Mouse (Mus musculus): Measurements from ENCODE around the gene Gpatch2. TPM values are rescaled to one million over a fixed set of nuclear protein-coding genes. Genes with fewer than 3 reads are reported as not detected.

The Gpatch2 gene
- polyA plus RNA-seq, 1 experiment from 2014 or later, result 25.7 TPM

GRCm38 (mm10) chr1:187270318-187271247, 55.3 kb downstream of the Gpatch2 start:
- no peak overlapping the region for H3K27ac ChIP-seq (replicated peaks)
- no peak overlapping the region for H3K4me3 ChIP-seq
- H3K36me3 ChIP-seq, result no peaks in the 10 kb centered on the region
- DNase-seq (ENCODE audit: low spot score), result no peak
- no peaks in the 10 kb centered on the region for H3K9me3 ChIP-seq (replicated peaks)
- no peaks in the 10 kb centered on the region for H3K27me3 ChIP-seq (ENCODE audit: low read depth, poor library complexity, severe bottlenecking)
- WGBS, result 88% methylated on average over 10 of the region's 10 CpGs
- peaks cover 34% of the 10 kb centered on the region for H3K4me1 ChIP-seq

DNA sequence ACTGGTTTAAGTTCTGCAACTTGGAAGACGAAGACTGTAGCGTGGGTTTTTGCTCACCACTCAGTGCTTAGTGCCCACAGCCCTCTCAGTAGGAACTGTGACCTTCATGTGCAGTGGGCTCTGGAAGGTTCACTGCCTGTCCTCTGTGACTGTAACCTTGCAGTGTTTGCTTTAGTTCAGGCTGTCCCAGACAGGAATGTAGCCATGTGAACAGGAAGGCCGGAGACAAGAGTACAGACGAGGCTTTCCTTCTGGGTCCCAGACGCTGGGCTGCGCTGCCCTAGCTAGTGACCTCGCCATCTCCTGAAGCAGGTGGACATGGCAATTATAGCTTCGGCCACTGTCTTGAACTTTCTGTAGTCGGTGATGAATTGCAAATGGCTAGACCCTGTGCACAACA, 62.0 kb downstream of the Gpatch2 start:
- Histone ChIP-seq H3K4me3 (no peak overlapping the region), H3K27ac (replicated peaks) (no peak overlapping the region), H3K4me1 (peaks cover 30% of the 10 kb centered on the region), H3K9me3 (replicated peaks) (no peaks in the 10 kb centered on the region), H3K36me3 (no peaks in the 10 kb centered on the region), H3K27me3 (ENCODE audit: low read depth, poor library complexity, severe bottlenecking) (no peaks in the 10 kb centered on the region)
- WGBS, result 84% methylated on average over 9 of the region's 9 CpGs
- DNase-seq (ENCODE audit: low spot score), result no peak

DNA sequence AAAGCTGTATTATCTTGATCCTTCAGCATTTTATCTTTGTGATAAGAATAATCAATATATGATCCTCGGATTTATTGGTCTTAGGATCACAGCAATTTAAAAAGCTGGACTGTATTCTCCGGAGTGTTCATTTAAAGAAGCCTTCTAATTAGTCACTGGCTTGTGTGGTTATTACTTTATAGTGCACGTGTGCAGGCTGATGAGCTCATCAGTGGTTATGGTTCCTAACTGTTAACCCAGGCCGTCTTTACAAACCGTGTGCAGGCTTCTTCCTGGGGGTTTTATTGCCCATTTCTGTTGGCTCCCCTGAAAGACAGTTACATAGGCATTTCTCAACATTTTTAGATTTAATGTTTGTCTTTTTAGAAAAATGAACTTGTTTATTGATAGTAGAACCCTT, 63.2 kb downstream of the Gpatch2 start:
- H3K27ac ChIP-seq (replicated peaks), result no peak overlapping the region
- H3K9me3 ChIP-seq (replicated peaks), result no peaks in the 10 kb centered on the region
- H3K27me3 ChIP-seq (ENCODE audit: low read depth, poor library complexity, severe bottlenecking), result no peaks in the 10 kb centered on the region
- WGBS, result 90% methylated on average over 5 of the region's 5 CpGs
- no peaks in the 10 kb centered on the region for H3K36me3 ChIP-seq
- peaks cover 37% of the 10 kb centered on the region for H3K4me1 ChIP-seq
- no peak overlapping the region for H3K4me3 ChIP-seq
- no peak for DNase-seq (ENCODE audit: low spot score)

DNA sequence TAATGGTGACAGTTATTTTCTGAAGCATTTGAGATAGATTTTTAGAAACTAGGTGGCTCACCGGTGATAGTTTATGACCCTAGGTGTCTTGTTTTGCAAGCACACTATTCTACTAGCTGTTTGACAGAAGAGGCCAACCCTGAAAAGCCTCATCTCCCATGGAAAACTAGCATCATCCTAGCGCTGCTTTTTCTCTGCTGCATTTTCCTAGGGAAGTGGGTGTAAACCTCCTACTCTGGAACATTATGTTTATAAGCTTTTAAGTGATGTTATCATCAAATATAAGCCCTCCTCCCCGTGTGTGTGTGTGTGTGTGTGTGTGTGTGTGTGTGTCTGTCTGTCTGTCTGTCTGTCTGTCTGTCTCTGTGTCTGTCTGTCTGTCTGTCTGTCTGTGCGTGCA, 64.5 kb downstream of the Gpatch2 start:
- no peak for DNase-seq (ENCODE audit: low spot score)

GRCm38 (mm10) chr1:187282321-187282720, 67.0 kb downstream of the Gpatch2 start:
- H3K27ac ChIP-seq (replicated peaks), result no peak overlapping the region
- H3K9me3 ChIP-seq (replicated peaks), result no peaks in the 10 kb centered on the region
- H3K36me3 ChIP-seq, result no peaks in the 10 kb centered on the region
- 61% methylated on average over 3 of the region's 3 CpGs for WGBS
- DNase-seq (ENCODE audit: low spot score), result no peak
- no peaks in the 10 kb centered on the region for H3K27me3 ChIP-seq (ENCODE audit: low read depth, poor library complexity, severe bottlenecking)
- no peak overlapping the region for H3K4me3 ChIP-seq
- H3K4me1 ChIP-seq, result peaks cover 35% of the 10 kb centered on the region

More for the DNA sequence above, 64.5 kb downstream of the Gpatch2 start:
- no peaks in the 10 kb centered on the region for H3K36me3 ChIP-seq
- WGBS, result 88% methylated on average over 4 of the region's 4 CpGs
- H3K4me1 ChIP-seq, result peaks cover 37% of the 10 kb centered on the region
- no peaks in the 10 kb centered on the region for H3K9me3 ChIP-seq (replicated peaks)
- no peaks in the 10 kb centered on the region for H3K27me3 ChIP-seq (ENCODE audit: low read depth, poor library complexity, severe bottlenecking)
- no peak overlapping the region for H3K27ac ChIP-seq (replicated peaks)
- no peak overlapping the region for H3K4me3 ChIP-seq

- no peak for DNase-seq (ENCODE audit: low spot score)
- 77% methylated on average over 6 of the region's 6 CpGs for WGBS
- H3K27me3 ChIP-seq (ENCODE audit: low read depth, poor library complexity, severe bottlenecking), result no peaks in the 10 kb centered on the region
- H3K27ac ChIP-seq (replicated peaks), result 0 out of 2 replicates have a peak overlapping the region, but pooled peaks have one; percentile 2
- peaks cover 32% of the 10 kb centered on the region for H3K4me1 ChIP-seq
- H3K36me3 ChIP-seq, result no peaks in the 10 kb centered on the region
- H3K4me3 ChIP-seq, result no peak overlapping the region
- no peaks in the 10 kb centered on the region for H3K9me3 ChIP-seq (replicated peaks)
Observed at GRCm38 (mm10) chr1:187282804-187283203, 67.5 kb downstream of the Gpatch2 start.

DNA sequence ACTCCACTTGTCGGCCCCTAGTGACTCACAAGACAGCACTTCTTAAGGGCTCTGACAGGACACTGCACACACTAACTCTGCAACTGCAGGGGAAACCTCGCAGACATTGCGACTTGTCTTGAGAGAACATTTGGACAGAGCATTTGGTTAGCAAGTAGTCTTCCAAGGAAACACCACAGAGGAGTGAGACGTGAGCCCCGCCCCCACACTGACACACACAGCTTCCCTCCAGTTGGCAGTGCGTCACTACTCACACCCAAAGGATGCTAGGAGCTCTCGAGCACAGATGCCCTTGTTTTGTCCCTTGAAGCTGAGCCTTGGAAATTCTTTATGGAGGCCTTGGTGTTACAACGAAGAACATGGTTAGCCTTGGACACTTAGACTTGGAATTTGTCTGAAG, 70.4 kb downstream of the Gpatch2 start:
- Histone ChIP-seq H3K27ac (replicated peaks) (no peak overlapping the region), H3K36me3 (no peaks in the 10 kb centered on the region), H3K4me3 (no peak overlapping the region), H3K9me3 (replicated peaks) (no peaks in the 10 kb centered on the region), H3K27me3 (ENCODE audit: low read depth, poor library complexity, severe bottlenecking) (no peaks in the 10 kb centered on the region), H3K4me1 (peaks cover 23% of the 10 kb centered on the region)
- no peak for DNase-seq (ENCODE audit: low spot score)
- 84% methylated on average over 8 of the region's 8 CpGs for WGBS

DNA sequence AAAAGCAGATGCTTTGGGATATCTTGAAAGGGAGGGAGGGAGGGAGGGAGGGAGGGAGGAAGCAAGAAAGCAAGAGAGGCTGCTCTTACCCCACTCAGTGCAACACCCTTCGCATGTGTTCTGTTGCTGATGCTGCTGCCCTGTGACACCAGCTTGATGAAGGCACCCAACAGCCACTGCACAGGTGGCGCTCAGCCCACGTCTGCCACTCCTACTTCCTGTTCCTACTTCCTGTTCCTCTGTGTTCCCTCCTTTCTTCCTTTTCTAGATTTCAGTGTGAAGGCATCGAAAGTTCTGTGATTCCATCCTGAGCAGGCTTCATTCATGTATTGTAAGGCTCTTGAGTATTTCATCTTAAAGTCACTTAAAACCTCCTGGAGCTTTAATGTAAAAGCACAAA, 71.1 kb downstream of the Gpatch2 start:
- Histone ChIP-seq H3K36me3 (no peaks in the 10 kb centered on the region), H3K4me1 (peaks cover 16% of the 10 kb centered on the region), H3K27ac (replicated peaks) (no peak overlapping the region), H3K9me3 (replicated peaks) (no peaks in the 10 kb centered on the region), H3K27me3 (ENCODE audit: low read depth, poor library complexity, severe bottlenecking) (no peaks in the 10 kb centered on the region), H3K4me3 (no peak overlapping the region)
- WGBS, result 90% methylated on average over 4 of the region's 4 CpGs
- DNase-seq (ENCODE audit: low spot score), result no peak

- WGBS, result 91% methylated on average over 3 of the region's 3 CpGs
- Histone ChIP-seq H3K9me3 (replicated peaks) (no peaks in the 10 kb centered on the region), H3K27me3 (ENCODE audit: low read depth, poor library complexity, severe bottlenecking) (no peaks in the 10 kb centered on the region), H3K4me1 (peaks cover 11% of the 10 kb centered on the region), H3K4me3 (no peak overlapping the region), H3K36me3 (no peaks in the 10 kb centered on the region), H3K27ac (replicated peaks) (no peak overlapping the region)
- DNase-seq (ENCODE audit: low spot score), result no peak
Observed at GRCm38 (mm10) chr1:187286924-187287323, 71.6 kb downstream of the Gpatch2 start.

- Histone ChIP-seq H3K27me3 (ENCODE audit: low read depth, poor library complexity, severe bottlenecking) (no peaks in the 10 kb centered on the region), H3K4me3 (no peak overlapping the region), H3K4me1 (no peaks in the 10 kb centered on the region), H3K27ac (replicated peaks) (no peak overlapping the region), H3K9me3 (replicated peaks) (no peaks in the 10 kb centered on the region), H3K36me3 (no peaks in the 10 kb centered on the region)
- DNase-seq (ENCODE audit: low spot score), result no peak
- WGBS, result 94% methylated on average over 7 of the region's 7 CpGs
Observed at GRCm38 (mm10) chr1:187290186-187290585, 74.9 kb downstream of the Gpatch2 start.

- no peak for DNase-seq (ENCODE audit: low spot score)
- no peaks in the 10 kb centered on the region for H3K27me3 ChIP-seq (ENCODE audit: low read depth, poor library complexity, severe bottlenecking)
- no peaks in the 10 kb centered on the region for H3K36me3 ChIP-seq
- WGBS, result 90% methylated on average over 10 of the region's 10 CpGs
- H3K9me3 ChIP-seq (replicated peaks), result no peaks in the 10 kb centered on the region
- no peak overlapping the region for H3K4me3 ChIP-seq
- no peak overlapping the region for H3K27ac ChIP-seq (replicated peaks)
- H3K4me1 ChIP-seq, result no peaks in the 10 kb centered on the region
Observed at GRCm38 (mm10) chr1:187291480-187292394, 76.4 kb downstream of the Gpatch2 start.

GRCm38 (mm10) chr1:187292395-187292749, 77.1 kb downstream of the Gpatch2 start:
- Histone ChIP-seq H3K4me3 (no peak overlapping the region), H3K9me3 (replicated peaks) (no peaks in the 10 kb centered on the region), H3K27me3 (ENCODE audit: low read depth, poor library complexity, severe bottlenecking) (no peaks in the 10 kb centered on the region), H3K4me1 (no peaks in the 10 kb centered on the region), H3K36me3 (no peaks in the 10 kb centered on the region), H3K27ac (replicated peaks) (no peak overlapping the region)
- no peak for DNase-seq (ENCODE audit: low spot score)
- WGBS, result 91% methylated on average over 3 of the region's 3 CpGs

DNA sequence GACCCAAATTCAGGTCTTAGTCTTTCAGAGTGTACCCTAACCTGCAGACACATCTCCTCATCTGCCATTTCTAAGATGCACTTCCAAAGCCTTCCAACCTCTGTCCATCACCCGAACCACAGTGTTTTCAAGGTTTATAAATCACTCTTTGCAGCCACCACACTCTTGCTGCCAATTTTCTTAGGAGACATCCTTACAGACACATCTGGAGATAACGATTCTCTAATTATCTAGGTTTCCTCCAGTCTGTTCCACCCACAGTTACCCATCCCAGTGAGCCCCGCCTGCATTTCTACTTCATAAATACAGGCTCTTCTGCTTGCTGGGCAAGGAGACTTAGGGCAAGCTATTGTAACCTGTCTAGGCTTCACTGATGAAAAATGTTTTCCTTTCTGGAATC, 77.9 kb downstream of the Gpatch2 start:
- Histone ChIP-seq H3K27ac (replicated peaks) (no peak overlapping the region), H3K36me3 (no peaks in the 10 kb centered on the region), H3K4me3 (no peak overlapping the region), H3K9me3 (replicated peaks) (no peaks in the 10 kb centered on the region), H3K4me1 (no peaks in the 10 kb centered on the region), H3K27me3 (ENCODE audit: low read depth, poor library complexity, severe bottlenecking) (no peaks in the 10 kb centered on the region)
- DNase-seq (ENCODE audit: low spot score), result no peak
- WGBS, result 87% methylated on average over 3 of the region's 3 CpGs
